Mouse (Mus musculus) 3T3-L1 (cell line): ENCODE results near the gene Tmem268.

ENCODE experiments used
- DNase-seq: peaks from one replicate; pipeline ENCODE4 v3.0.0-alpha.2; 2015; ENCODE audit warnings: low read depth, low spot score

The Tmem268 gene

GRCm38 (mm10) chr4:63558407-63559081, at the start of gene Tmem268:
Gene Tmem268 (plus strand): TSS chr4:63558781.
- peak; percentile 64 for DNase-seq

- peak; percentile 51 for DNase-seq
Observed at GRCm38 (mm10) chr4:63512921-63513320, 45.7 kb upstream of the Tmem268 start.

GRCm38 (mm10) chr4:63514454-63514984, 44.1 kb upstream of the Tmem268 start:
- DNase-seq = no peak

- no peak for DNase-seq
Observed at GRCm38 (mm10) chr4:63515021-63515420, 43.6 kb upstream of the Tmem268 start.

GRCm38 (mm10) chr4:63521813-63522419, 36.7 kb upstream of the Tmem268 start:
- DNase-seq = peak; percentile 56

- no peak for DNase-seq
Observed at GRCm38 (mm10) chr4:63525514-63525913, 33.1 kb upstream of the Tmem268 start.

- DNase-seq = peak; percentile 54
Observed at GRCm38 (mm10) chr4:63528946-63529345, 29.6 kb upstream of the Tmem268 start.

GRCm38 (mm10) chr4:63530409-63530808, 28.2 kb upstream of the Tmem268 start:
- DNase-seq = peak; percentile 87

GRCm38 (mm10) chr4:63537602-63538001, 21.0 kb upstream of the Tmem268 start:
- no peak for DNase-seq

GRCm38 (mm10) chr4:63542209-63542608, 16.4 kb upstream of the Tmem268 start:
- DNase-seq = peak; percentile 69

GRCm38 (mm10) chr4:63543746-63544493, 14.7 kb upstream of the Tmem268 start:
- DNase-seq = no peak

GRCm38 (mm10) chr4:63544494-63545230, 13.9 kb upstream of the Tmem268 start, which contains the start of gene Atp6v1g1:
Gene Atp6v1g1 (plus strand): TSS chr4:63544772.
- DNase-seq = peak; percentile 90

- DNase-seq = peak; percentile 48
Observed at GRCm38 (mm10) chr4:63545231-63545958, 13.2 kb upstream of the Tmem268 start.

GRCm38 (mm10) chr4:63546441-63547055, 12.0 kb upstream of the Tmem268 start:
- DNase-seq = peak; percentile 65

- DNase-seq = peak; percentile 64
Observed at GRCm38 (mm10) chr4:63547799-63548198, 10.8 kb upstream of the Tmem268 start.

GRCm38 (mm10) chr4:63548491-63548890, 10.1 kb upstream of the Tmem268 start:
- DNase-seq = no peak

- no peak for DNase-seq
Observed at GRCm38 (mm10) chr4:63550908-63551307, 7.7 kb upstream of the Tmem268 start.

GRCm38 (mm10) chr4:63552865-63553264, 5.7 kb upstream of the Tmem268 start:
- no peak for DNase-seq

GRCm38 (mm10) chr4:63553789-63554576, 4.6 kb upstream of the Tmem268 start:
- DNase-seq = no peak

GRCm38 (mm10) chr4:63554616-63555015, 4.0 kb upstream of the Tmem268 start:
- DNase-seq = no peak
